Mouse (Mus musculus): ENCODE data around the gene Kcnj13.

The Kcnj13 gene

DNA sequence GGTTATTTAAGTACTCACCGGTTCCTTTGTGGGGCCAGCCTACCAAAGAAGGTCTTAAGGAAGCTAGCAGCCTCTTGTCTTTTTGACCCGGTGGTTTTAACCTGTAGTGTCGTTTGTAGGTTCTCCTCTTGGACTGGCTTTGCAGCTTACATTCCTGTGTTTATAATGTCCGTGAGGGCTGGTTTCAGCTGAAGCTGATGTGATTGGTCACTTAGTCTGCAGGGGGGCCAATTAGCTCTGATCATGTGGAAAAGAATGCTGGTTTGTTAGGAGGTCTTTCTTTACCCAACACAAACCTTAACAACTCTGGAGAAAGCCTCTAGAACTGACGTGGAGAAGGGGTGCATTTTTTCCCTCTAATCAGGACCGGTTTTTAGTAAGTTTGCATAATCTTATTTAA is at the start of gene Kcnj13:
Kcnj13 (minus strand) TSS at position 136 of the 400 bp plus-strand sequence.
- peak; percentile 43 for DNase-seq

DNA sequence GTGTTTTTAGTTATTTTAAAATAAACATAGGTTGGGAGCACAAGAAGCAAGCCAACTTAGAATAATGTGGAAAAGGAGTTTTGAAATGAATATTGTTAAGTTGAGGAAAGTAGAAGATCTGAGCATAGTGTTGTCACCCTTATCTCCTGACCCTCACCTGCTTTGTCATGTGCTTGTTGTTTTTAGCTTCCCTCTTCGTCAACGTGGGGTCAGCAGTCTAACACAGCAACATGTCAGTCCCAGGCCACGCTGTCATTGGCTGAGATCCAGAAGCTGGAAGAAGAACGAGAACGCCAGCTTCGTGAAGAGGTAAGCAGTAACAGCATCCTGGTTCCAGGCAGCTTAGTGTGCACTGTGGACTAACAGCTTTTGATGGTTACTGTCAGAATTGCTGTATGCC is 42.1 kb upstream of the Kcnj13 start:
- DNase-seq, result no peak

- DNase-seq, result no peak
Measured at GRCm38 (mm10) chr1:87435125-87435524, 40.6 kb upstream of the Kcnj13 start.

DNA sequence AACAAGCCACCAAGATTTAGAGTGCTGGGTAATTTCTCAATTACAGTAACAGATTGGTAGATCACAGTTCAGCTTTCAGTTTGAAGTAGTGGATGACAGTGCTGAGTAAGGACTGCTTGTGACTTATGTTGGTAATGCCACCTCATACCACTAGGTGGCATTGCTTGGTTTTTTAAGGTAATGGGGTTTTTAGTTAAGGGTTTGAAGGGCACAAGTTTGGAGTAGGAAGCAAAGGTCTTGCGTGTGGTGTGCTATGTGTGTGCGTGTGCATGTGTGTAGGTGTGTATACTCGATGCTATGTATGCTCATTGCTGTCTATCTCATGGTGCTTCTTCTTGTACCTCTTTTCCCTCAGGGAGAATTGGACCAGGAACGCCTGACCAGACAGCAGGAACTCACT is 24.2 kb upstream of the Kcnj13 start:
- DNase-seq, result peak; percentile 65

DNA sequence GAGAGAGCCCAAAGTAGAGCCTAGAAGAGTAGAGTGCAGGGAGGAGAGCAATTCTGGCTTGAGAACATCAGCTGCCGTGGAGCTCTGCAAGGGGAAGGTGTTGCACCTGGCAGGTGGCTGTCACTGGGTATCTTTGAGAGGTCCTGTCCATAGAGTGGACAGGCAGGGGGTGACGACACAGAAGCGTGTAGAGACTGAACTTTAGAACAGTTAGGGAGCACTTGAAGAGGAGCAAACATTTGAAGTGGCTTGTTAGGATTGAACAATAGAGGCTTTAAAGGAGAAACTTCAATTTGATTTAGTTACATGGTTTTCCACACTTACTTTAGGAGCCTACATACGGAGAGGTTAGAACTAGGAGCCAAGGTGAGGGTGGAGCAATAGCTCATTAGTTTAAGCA is 14.9 kb upstream of the Kcnj13 start:
- no peak for DNase-seq

- DNase-seq, result no peak
Measured at GRCm38 (mm10) chr1:87406012-87406411, 11.5 kb upstream of the Kcnj13 start.

- DNase-seq, result no peak
Measured at GRCm38 (mm10) chr1:87404710-87405109, 10.2 kb upstream of the Kcnj13 start.

- no peak for DNase-seq
Measured at GRCm38 (mm10) chr1:87396923-87397586, 2.5 kb upstream of the Kcnj13 start.

GRCm38 (mm10) chr1:87393444-87394195 is 909 bp downstream of the Kcnj13 start:
- DNase-seq, result no peak

GRCm38 (mm10) chr1:87386436-87387092 is 8.0 kb downstream of the Kcnj13 start:
- DNase-seq, result no peak

DNA sequence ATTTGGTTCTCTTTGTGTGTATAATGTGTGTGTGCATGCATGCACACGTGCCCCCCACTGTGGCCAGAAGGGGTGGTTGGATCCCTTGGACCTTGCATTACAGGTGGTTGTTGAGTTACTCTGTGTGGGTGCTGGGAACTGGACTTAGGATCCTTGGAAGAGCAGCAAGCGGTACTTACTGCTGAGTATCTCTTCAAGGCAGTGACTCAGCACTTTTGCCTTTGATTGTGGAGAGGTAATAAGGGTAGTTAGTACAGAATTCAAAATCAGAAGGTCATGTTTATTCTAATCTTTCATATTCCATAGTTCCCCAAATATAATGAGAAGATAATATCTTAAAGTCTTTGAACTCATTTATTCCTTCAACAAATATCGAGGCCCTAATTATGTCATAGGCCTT is 13.4 kb downstream of the Kcnj13 start:
- no peak for DNase-seq

DNA sequence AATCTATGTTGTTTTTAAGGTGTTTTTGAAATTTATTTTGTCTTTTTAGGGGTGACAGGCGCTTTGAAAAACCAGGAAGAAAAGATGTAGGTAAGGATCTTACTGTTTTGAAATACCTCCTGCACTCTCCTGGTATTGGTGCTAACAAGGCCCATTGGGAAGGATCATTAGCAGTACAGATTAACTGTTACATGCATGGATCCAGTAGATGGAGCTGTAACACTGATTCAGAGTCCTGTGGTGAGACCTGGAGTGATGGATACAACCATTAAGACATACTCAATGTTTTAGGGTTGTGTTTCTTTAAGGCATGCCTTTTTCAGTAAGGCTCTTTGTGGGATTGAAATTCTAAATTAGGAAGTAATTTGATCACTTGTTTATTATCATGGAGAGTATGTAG is 14.6 kb downstream of the Kcnj13 start:
- DNase-seq, result peak; percentile 27

GRCm38 (mm10) chr1:87378024-87378560 is 16.4 kb downstream of the Kcnj13 start:
- DNase-seq, result no peak

DNA sequence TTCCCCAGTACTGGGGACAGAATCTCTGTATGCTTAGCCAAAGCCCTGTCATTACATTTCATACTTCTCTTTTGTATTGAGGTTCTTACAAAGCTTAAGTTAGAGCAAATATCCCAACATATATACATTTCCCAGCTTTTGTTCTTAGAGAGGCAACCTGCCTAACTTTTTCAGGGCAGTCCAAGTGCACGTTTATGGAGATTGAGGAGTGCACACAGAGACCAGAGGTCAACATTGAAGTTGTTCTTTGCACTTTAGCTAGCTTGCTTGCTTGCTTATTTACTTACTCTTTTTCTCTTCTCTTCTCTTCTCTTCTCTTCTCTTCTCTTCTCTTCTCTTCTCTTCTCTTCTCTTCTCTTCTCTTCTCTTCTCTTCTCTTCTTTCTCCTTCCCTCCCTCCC is 34.3 kb downstream of the Kcnj13 start:
- no peak for DNase-seq

GRCm38 (mm10) chr1:87350576-87350975 is 44.0 kb downstream of the Kcnj13 start:
- DNase-seq, result no peak
